Mouse (Mus musculus) small intestine, adult 2 months (tissue): Measurements from ENCODE around the gene Rab3b.

Experiments used
- CTCF ChIP-seq: fragments of 200-500 bp; IDR thresholded peaks from 2 replicates; pipeline ENCODE4 v1.5.1; 2012; ENCODE audit warnings: low read depth, mild to moderate bottlenecking, control low read depth, inconsistent platforms, low read length, moderate library complexity, mixed read lengths; ENCODE audit not compliant: insufficient replicate concordance, insufficient read length; ENCODE audit errors: extremely low read depth
- POLR2A ChIP-seq: fragments of 200-500 bp; IDR thresholded peaks from 2 replicates; pipeline ENCODE4 v1.6.1; 2012; ENCODE audit warnings: low read depth, mild to moderate bottlenecking, control low read depth, inconsistent platforms, low read length, moderate library complexity

- TF ChIP-seq CTCF (no peak), POLR2A (no peak)
These were observed 38.8 kb downstream of the Rab3b start for GRCm38 (mm10) chr4:108917654-108918053.
